Mouse (Mus musculus) thymus, adult 2 months (tissue): ENCODE results near the gene Ier5.

Experiments used
- CTCF ChIP-seq: fragments of 200-500 bp; IDR thresholded peaks from 2 replicates; pipeline ENCODE4 v1.5.1; 2012; ENCODE audit warnings: mild to moderate bottlenecking, control low read depth, low read length, moderate library complexity, borderline replicate concordance; ENCODE audit not compliant: control insufficient read depth, poor library complexity, insufficient read depth; ENCODE audit errors: extremely low read depth
- POLR2A ChIP-seq: fragments of 200-500 bp; IDR thresholded peaks from 2 replicates; pipeline ENCODE4 v1.6.1; 2012; ENCODE audit warnings: mild to moderate bottlenecking, low read length, control low read depth, moderate library complexity; ENCODE audit not compliant: control insufficient read depth, poor library complexity, insufficient read depth; ENCODE audit errors: extremely low read depth

DNA sequence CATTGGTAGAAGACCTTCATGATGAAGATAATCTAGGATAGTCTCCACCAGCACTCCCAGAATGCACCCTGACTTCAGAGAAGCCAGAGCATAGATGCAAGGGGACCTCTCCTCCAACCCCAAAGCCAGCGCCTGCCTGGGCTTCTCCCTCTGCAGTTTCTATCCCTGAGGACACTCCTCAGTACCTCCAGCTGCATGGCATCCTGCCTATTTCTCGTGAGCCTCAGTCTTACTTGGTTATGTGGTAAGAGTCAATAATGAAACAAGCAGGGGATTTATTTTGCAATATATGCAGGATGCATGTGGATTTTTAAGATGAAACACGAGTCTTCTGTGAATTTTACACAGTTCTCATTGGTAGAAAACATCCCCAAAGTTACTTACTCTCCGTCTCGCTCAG is 33.2 kb downstream of the Ier5 start:
- no peak for TF ChIP-seq CTCF
- no peak for TF ChIP-seq POLR2A
